Mouse (Mus musculus) embryonic fibroblast, embryonic 13.5 days (primary cell): Measurements from ENCODE around the gene Ctnnb1.

Source experiments
- CTCF ChIP-seq: IDR thresholded peaks from 2 replicates; pipeline ENCODE4 v1.5.1; 2011; ENCODE audit warnings: mild to moderate bottlenecking, control low read depth, low read length, moderate library complexity, borderline replicate concordance; ENCODE audit not compliant: insufficient read depth
- POLR2A ChIP-seq: IDR thresholded peaks from 2 replicates; pipeline ENCODE4 v1.6.1; 2011; ENCODE audit warnings: low read depth, mild to moderate bottlenecking, control low read depth, low read length, moderate library complexity

GRCm38 (mm10) chr9:120893971-120894370 is 35.0 kb upstream of the Ctnnb1 start:
- TF ChIP-seq CTCF (no peak), POLR2A (no peak)
